Mouse (Mus musculus) left cerebral cortex, adult 2 months (tissue): ENCODE results near the gene Olfr1329. TPM values are rescaled to one million over a fixed set of nuclear protein-coding genes. Genes with fewer than 3 reads are reported as not detected.
"Not testable (repeated sequence)": the region's sequence is repeated elsewhere in the genome, so short reads cannot be mapped to it uniquely, and the experiment has no call there.

Experiments
- DNase-seq, 2 experiments: peaks; one replicate each; pipeline ENCODE4 v3.0.0; 2021 to 2022; ENCODE audit warnings: low spot score in 2 of 2, mixed read lengths in 1 of 2; ENCODE audit errors: extremely low spot score in 1 of 2
- H3K27ac ChIP-seq: fragments of 200-600 bp; 2 replicates; pipeline ENCODE4 v1.8.1; 2022
- H3K4me3 ChIP-seq: fragments of 200-600 bp; 2 replicates; pipeline ENCODE4 v1.8.1; 2022
- CTCF ChIP-seq: fragments of 200-600 bp; IDR thresholded peaks from 2 replicates; pipeline ENCODE4 v1.8.1; 2022; ENCODE audit warnings: antibody characterized with exemption, mild to moderate bottlenecking, moderate library complexity
- intact Hi-C: fragments of 180-260 bp; cut with DNase I; formaldehyde crosslinking; loops from one replicate; pipeline ENCODE4 v1.15.1; 2025
- long read RNA-seq, 2 experiments: library from polyadenylated mRNA; stranded (forward); transcript quantifications; one replicate each; pipeline ENCODE4 v2.0.0; 2021; ENCODE audit warnings: borderline mapping rate in 2 of 2
- total RNA-seq, 2 experiments: library from RNA; stranded (reverse); gene quantifications; 2 replicates each; pipeline ENCODE4 v1.2.3; 2021

The Olfr1329 gene
- not detected for total RNA-seq
- long read RNA-seq, experiment 1: 0 reads
- long read RNA-seq, experiment 2: 0 reads

GRCm38 (mm10) chr4:118917365-118917764, at the start of gene Olfr1329:
Gene Olfr1329 (minus strand): TSS chr4:118917465.
- H3K4me3 ChIP-seq, intact Hi-C loops, H3K27ac ChIP-seq, DNase-seq: not testable (repeated sequence)

- no peak for TF ChIP-seq CTCF
- intact Hi-C loops: no loop called here
- Histone ChIP-seq H3K4me3 (no peak within 1 kb of the TSS), H3K27ac (no peak within 1 kb of the TSS)
- DNase-seq: peak in 1 of 2 experiments; percentile 9
These were observed 43.9 kb upstream of the Olfr1329 start, which contains the start of gene Lao1 for GRCm38 (mm10) chr4:118961141-118961628. Gene Lao1 (plus strand): TSS chr4:118961578.

- no peak for TF ChIP-seq CTCF
- H3K4me3 ChIP-seq: no peak overlapping the region
- intact Hi-C loops: no loop called here
- H3K27ac ChIP-seq: no peak overlapping the region
- no peak for DNase-seq
These were observed 41.5 kb upstream of the Olfr1329 start for GRCm38 (mm10) chr4:118958812-118959211.

GRCm38 (mm10) chr4:118938512-118938911, 21.2 kb upstream of the Olfr1329 start, which contains the start of gene Olfr1328:
Gene Olfr1328 (minus strand): TSS chr4:118938612.
- no peak within 1 kb of the TSS for H3K27ac ChIP-seq
- intact Hi-C loops: no loop called here
- H3K4me3 ChIP-seq: no peak within 1 kb of the TSS
- no peak for DNase-seq
- no peak for TF ChIP-seq CTCF

- intact Hi-C loops, H3K4me3 ChIP-seq: not testable (repeated sequence)
These were observed 14.1 kb upstream of the Olfr1329 start for GRCm38 (mm10) chr4:118931326-118931725.

GRCm38 (mm10) chr4:118901981-118902380, 15.3 kb downstream of the Olfr1329 start:
- Histone ChIP-seq H3K27ac (no peak overlapping the region), H3K4me3 (no peak overlapping the region)
- no peak for DNase-seq
- intact Hi-C loops: no loop called here
- no peak for TF ChIP-seq CTCF

More at GRCm38 (mm10) chr4:118931326-118931725, 14.1 kb upstream of the Olfr1329 start:
- H3K27ac ChIP-seq, DNase-seq: not testable (repeated sequence)

GRCm38 (mm10) chr4:118888297-118888696, 29.0 kb downstream of the Olfr1329 start, which contains the start of gene Olfr1330:
Gene Olfr1330 (plus strand): TSS chr4:118888597.
- TF ChIP-seq CTCF: no peak
- Histone ChIP-seq H3K27ac (no peak within 1 kb of the TSS), H3K4me3 (no peak within 1 kb of the TSS)
- DNase-seq: no peak
- intact Hi-C loops: no loop called here

- intact Hi-C loops: no loop called here
- Histone ChIP-seq H3K4me3 (no peak overlapping the region), H3K27ac (no peak overlapping the region)
- no peak for DNase-seq
- no peak for TF ChIP-seq CTCF
These were observed 49.7 kb downstream of the Olfr1329 start for GRCm38 (mm10) chr4:118867566-118867965.

Other genes with a start within 250 kb of the Olfr1329 start
- gene Olfr1342, start 224.7 kb downstream of the Olfr1329 start, total RNA-seq: not detected
- gene Olfr1341, start 213.9 kb downstream of the Olfr1329 start, total RNA-seq: not detected
- not detected for gene Olfr1340, start 197.3 kb downstream of the Olfr1329 start, total RNA-seq
- not detected for gene Olfr1339, start 185.3 kb downstream of the Olfr1329 start, total RNA-seq
- not detected for gene Olfr1338, start 158.7 kb downstream of the Olfr1329 start, total RNA-seq
- not detected for gene Olfr1337, start 134.9 kb downstream of the Olfr1329 start, total RNA-seq
- gene Olfr1335, start 107.5 kb downstream of the Olfr1329 start, total RNA-seq: not detected
- gene Olfr1333, start 81.2 kb downstream of the Olfr1329 start, total RNA-seq: not detected
- gene Olfr1331, start 52.8 kb downstream of the Olfr1329 start, total RNA-seq: not detected
- gene Olfr1330, start 28.9 kb downstream of the Olfr1329 start, total RNA-seq: not detected
- not detected for gene Olfr1328, start 21.1 kb upstream of the Olfr1329 start, total RNA-seq
- under 1 TPM in 1 of 2 experiments, not detected in 1; 0.23 TPM for gene Lao1, start 44.1 kb upstream of the Olfr1329 start, total RNA-seq
- 100 to 1,000 TPM in 1 of 2 experiments, 10 to 100 TPM in 1; 92.2 to 127 TPM for gene Slc2a1, start 191.2 kb upstream of the Olfr1329 start, total RNA-seq